Mouse (Mus musculus): ENCODE data around the gene Tlcd2.
"Not testable (repeated sequence)": the region's sequence is repeated elsewhere in the genome, so short reads cannot be mapped to it uniquely, and the experiment has no call there.

Gene Tlcd2

DNA sequence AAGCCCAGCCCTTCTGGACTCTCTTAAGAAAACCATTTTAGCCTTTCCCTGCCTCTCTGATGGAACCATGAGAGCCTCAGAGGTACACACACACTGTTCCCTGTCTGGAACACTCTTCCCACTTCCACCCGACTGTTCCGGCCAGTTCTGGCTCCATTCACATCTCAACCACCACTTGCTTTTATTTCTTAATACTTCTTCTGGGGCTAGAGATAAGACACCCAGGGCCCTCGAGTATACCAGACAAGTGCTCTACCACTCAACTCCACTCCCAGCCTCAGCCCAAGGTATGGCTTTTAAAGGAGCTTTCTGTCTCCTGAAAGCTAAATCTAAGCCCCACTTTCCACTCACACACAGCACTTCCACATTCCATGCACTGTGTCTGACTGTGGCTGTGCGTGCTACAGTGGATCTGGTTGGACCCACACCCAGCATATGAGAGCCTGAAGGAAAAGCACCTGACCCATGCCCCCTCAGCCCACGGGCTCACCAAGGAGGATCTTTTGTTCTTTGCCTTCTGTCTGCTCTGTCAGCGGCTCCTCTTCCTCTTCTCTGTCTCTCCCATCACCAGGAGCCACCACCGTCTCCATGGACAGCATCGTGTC, 11.1 kb upstream of the Tlcd2 start:
- DNase-seq: no peak

GRCm38 (mm10) chr11:75450936-75451335, 10.6 kb upstream of the Tlcd2 start:
- no peak for DNase-seq

DNA sequence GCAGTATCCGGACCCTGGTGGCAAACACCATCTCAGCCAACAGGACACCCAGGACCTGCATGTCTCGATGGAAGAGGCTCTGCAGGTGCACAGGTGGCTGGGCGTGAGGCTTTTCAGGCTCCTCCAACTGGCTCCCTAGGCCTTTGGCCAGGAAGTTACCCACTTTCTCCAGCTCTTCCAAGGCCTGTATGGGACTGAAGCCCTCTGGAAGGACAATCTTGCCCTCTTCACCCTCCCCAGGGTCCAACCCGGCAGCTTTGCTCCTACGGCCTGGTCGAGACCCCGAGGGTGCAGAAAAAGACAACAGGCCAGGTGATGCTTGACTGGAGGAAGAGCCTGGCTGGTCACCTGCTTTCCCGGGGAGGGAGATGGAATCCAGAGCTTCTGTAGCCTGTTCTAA, 9.4 kb upstream of the Tlcd2 start:
- no peak for DNase-seq

- DNase-seq: no peak
Observed at GRCm38 (mm10) chr11:75452812-75453557, 8.5 kb upstream of the Tlcd2 start.

DNA sequence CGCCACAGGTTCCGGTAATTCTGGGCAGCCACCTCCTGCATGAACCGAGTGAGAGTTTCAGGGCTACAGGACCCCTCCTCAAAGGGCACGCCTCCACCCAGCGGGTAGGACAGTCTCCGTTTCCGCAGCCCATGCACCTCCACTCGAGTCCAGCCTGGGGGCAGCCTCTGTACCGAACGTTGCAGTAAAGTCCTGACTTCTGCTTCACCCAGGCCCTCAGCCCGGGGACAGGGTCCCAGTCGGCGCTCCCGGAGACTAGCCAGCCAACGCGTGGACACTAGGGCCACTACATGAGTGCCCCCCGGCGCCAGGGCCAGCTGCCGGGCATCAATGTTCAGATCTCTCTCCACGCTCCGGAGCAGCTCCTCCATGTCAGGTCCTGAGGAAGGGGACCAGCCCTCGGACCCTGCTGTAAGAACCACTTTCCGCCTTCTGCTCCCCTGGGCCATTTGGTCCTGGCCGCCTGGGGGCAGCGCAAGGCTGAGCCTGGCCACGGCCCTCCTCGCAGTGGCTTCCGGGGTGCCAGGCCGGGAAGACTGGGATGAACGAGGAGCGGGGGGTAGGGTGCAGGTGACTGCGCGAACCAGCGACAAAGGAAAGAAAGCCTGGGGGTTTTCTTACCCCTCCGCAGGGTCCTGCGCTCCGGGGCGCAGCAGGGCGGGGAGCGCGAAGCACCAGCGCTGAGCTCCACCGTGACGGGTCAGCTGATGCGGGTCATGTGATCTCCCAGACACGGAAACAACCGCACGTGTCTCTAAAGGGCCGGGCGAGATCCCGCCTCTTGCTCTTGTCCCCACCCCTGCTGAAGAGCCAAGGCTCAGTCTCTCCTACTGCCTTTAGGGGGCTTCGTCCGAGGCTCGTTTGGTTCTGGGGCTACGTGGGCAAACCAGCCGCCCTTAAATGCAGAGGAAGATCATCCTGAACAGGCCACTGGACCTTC, 7.3 kb upstream of the Tlcd2 start, which contains the start of gene Wdr81:
Gene Wdr81 (minus strand): TSS at position 727 of the 940 bp plus-strand sequence.
- peak; percentile 89 to 90 for DNase-seq

DNA sequence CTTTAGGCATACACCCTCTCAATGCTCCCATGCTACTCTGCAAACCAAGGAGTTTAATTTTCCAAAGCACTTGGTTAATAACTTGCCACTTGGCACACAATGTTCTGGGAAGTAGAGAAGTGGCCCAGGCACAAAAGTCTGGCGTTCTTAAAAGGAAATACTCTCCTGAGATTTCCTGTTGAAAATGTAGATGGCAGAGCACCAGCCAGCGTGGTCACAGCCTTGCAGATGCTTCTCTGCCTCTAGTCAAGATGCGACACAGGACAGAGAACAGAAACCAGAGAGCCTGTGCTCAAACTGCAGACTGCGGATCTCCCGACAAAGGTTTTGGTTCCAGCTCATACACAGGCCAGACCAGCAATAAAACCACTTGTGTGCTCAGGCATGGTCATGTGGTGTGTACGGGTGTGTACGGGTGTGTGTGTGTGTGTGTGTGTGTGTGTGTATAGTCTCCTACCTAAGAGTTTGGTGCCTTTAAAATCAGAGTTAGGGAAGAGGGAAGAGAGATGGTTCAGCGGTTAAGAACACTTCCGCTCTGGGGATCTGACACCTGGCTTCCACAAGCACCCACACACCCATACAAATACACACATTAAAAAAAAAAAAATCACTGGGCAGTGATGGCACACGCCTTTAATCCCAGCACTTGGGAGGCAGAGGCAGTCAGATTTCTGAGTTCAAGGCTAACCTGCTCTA, 6.3 kb upstream of the Tlcd2 start:
- no peak for DNase-seq

DNA sequence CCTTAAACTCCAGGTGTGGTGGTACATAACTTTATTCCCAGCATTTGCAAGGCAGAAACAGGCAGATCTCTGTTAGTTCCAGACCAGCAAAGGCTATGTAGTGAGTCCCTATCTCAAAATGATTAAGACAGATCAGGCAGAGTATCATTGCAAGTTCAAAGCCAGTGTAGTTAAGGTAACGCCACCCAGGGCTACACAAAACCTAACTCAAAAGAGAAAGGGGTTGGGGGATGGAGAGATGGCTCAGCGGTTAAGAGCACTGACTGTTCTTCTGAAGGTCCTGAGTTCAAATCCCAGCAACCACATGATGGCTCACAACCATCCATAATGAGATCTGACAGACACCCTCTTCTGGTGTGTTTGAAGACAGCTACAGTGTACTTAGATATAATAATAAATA, 5.5 kb upstream of the Tlcd2 start:
- DNase-seq: not testable (repeated sequence)

DNA sequence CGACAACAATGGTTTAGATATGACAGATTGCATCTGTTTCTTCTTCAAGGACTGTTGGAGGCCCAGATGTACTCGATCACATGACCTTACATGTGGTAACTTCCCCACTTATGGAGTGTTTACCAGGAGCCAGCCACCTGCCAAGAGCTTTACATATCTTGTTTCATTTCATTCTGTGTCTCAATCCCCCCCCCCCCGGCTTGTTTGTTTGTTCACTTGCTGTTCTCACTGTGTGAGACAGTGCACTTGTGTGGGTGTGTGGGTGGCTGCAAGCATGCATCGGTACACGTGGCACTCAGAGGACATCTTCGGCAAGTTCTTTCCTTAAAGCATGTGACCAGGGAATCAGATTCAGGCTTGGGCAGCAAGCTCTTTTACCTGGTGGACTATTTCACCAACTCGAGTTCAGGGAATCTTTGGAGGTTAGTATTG, 5.1 kb upstream of the Tlcd2 start:
- DNase-seq: no peak

DNA sequence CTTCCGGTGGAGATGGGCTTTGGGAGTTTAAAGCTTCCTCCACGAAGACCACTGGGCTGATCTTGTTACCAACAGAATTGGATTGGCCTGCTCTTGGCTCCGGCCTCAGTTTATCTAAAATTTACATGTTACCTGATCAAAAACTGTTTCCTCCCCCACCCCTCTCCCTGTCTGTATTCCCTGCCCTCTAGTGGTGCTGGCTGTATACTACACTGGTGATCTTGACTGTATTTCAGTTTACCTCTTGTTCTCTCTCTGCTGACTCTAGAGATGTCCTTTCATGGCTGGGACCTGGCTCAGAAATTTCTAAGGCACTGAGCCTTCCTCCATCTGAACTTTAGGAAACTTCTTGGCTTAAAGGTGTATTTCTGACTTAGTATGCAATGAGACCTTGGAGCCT, 3.3 kb upstream of the Tlcd2 start:
- peak; percentile 64 to 73 for DNase-seq

DNA sequence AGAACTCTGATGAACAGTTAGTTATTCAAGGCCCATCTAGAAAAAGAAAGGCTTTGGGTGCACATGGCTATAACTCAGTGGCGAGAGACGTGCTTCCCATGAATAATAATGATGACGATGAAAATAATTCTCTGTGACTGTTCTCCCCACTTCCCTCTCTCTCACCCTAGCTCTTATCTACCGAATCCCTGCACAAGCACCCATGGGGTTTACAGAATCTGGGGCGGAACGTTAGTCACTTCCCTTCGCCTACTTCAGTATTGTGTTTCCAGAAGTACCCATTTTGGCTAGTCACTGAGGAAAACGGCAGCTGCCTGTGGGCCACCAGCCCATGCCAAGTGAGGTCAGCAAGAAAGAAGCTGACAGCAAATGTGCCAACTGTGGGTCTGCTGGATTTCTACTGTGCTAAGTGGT, 2.9 kb upstream of the Tlcd2 start:
- DNase-seq: no peak

DNA sequence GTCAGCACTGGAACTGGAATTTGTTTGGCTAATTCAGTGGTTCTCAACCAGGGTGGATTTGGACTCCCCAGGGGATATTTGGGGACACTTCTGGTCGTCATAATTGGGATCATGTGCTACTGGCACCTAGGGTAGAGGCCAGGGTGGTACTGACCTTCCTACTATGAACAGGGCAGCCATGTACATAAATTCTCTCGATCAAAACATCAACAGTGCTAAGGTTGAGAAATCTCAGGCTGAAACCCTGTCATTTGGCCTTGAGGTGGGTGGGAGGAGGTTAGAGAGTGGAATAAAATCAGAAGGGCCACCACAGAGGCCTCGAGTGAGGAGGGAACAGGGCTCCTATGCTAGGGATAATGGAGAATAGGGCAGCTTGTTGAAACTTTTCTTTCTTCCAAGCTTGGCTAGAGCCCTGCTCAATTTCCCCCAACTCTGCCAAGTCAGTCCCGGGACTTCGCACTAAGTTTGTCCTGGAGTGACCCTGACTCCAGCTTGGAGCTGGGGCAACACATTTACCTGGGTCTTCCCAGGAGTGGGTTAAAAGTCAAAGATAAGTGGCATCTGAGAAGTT, 2.3 kb upstream of the Tlcd2 start:
- no peak for DNase-seq

- no peak for DNase-seq
Observed at GRCm38 (mm10) chr11:75459751-75460102, 1.8 kb upstream of the Tlcd2 start.

- DNase-seq: peak; percentile 93
Observed at GRCm38 (mm10) chr11:75460103-75460843, 1.2 kb upstream of the Tlcd2 start.

DNA sequence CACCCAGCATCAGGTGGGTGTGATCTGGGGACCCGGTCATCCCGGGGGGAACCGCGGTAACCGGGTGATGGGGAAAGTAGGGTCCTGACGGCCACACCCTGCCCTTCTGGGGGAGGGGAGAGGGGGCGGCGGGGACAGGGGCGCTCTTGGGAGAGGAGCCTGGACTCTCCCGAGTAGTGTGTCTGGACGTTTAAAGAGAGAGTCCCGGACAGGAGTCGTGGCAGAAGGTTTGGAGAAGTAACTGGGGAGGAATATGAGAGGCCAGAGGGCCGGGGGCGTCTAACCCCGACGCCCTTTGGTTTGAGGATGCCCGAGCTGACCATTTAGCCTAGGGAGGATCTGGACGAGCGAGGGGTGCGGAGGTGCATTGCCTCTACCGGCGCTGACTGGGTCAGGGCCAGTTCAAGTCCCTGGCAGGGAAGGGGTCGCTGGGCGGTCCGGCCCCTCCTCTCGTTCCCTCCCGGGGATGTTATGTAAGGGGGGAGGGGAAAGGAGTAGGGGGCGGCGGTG, 283 bp downstream of the Tlcd2 start:
- DNase-seq: no peak

DNA sequence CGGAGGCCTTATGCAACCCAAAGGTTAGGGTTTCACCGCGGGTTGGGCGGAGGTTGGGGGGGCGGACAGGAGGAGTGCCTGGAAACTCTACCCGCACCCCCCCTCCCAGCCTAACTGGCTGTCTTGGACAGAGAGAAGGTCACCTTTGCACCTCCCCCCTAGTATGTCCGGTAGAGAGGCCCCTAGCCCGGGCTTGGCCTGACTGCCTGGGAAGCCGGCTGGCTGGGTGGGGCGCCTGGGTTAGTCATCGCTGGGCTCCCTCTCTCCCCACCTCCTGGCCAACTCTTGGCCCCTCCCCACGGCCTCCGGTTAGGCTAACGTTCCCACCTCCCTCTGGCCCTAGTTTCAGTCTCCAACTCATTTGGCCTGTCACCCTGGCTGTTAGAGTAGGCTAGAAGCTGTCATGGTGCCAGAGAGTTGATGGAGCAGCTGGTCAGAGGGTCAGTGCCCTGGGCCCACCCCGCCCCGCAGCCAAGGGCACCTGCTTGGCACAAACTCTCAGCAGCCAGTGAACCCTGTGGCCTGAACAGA, 803 bp downstream of the Tlcd2 start:
- DNase-seq: peak; percentile 70 to 72

DNA sequence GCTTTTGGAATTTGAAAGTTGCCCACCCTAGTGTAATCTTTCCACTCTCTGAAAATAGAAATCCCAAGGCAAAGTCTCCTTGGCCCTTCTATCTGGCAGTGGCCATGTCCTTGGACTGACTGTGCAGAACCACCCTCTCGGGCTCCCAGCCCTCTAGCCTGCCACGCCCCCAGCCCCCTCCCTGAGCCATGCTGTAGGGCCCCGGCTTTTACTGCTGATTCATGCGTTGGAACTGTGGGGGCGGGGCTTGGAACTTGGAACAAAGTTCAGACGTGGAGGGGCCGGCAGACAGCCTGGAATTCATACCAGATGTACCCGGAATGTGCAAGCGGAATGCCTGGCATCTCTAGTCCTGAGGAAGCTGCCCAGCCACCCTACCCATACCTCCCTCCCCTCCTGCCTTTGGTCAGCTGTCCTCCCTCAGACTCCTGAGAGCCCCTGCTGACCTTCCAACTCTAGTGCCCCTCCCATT, 1.4 kb downstream of the Tlcd2 start:
- DNase-seq: peak; percentile 75 to 78

GRCm38 (mm10) chr11:75463624-75464023, 2.1 kb downstream of the Tlcd2 start:
- DNase-seq: no peak

GRCm38 (mm10) chr11:75464417-75464816, 2.9 kb downstream of the Tlcd2 start:
- DNase-seq: no peak

DNA sequence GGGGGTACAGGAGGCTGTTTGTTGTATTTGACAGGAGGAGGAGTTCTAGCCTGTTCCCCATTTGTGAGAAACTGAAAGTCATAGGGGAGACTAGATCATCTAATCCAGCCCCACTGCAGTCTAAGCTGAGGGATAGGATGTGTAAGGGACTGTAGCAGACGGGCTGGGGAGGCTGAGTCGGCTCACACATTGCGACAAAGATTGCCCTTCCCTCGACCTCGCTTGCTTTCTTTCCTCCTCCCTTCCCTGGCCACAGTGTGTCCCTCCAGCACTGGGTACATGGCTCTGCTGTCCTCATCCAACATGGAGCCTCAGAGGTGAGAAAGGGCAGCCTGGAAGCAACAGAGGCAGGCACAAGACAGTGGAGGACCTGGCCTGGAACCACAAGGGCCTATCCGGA, 3.5 kb downstream of the Tlcd2 start:
- no peak for DNase-seq

- DNase-seq: no peak
Observed at GRCm38 (mm10) chr11:75466731-75467505, 5.4 kb downstream of the Tlcd2 start.

All from cerebellum, postnatal 10 days (tissue).